Mouse (Mus musculus): Measurements from ENCODE around the gene Ntsr2.
"Not testable (repeated sequence)": the region's sequence is repeated elsewhere in the genome, so short reads cannot be mapped to it uniquely, and the experiment has no call there.

Gene Ntsr2

GRCm38 (mm10) chr12:16648273-16648672 lies 4.9 kb upstream of the Ntsr2 start:
- no peak for DNase-seq (ENCODE audit: low spot score)

GRCm38 (mm10) chr12:16649819-16650218 lies 3.4 kb upstream of the Ntsr2 start:
- DNase-seq (ENCODE audit: low spot score): no peak

- DNase-seq (ENCODE audit: low spot score): no peak
These were observed 2.4 kb downstream of the Ntsr2 start for GRCm38 (mm10) chr12:16655604-16656003.

GRCm38 (mm10) chr12:16656906-16657875 lies 4.0 kb downstream of the Ntsr2 start:
- DNase-seq (ENCODE audit: low spot score): no peak

GRCm38 (mm10) chr12:16661459-16661858 lies 8.3 kb downstream of the Ntsr2 start:
- no peak for DNase-seq (ENCODE audit: low spot score)

GRCm38 (mm10) chr12:16661936-16662335 lies 8.8 kb downstream of the Ntsr2 start:
- DNase-seq (ENCODE audit: low spot score): no peak

GRCm38 (mm10) chr12:16662955-16663585 lies 9.9 kb downstream of the Ntsr2 start:
- DNase-seq (ENCODE audit: low spot score): no peak

GRCm38 (mm10) chr12:16665022-16665421 lies 11.8 kb downstream of the Ntsr2 start:
- no peak for DNase-seq (ENCODE audit: low spot score)

GRCm38 (mm10) chr12:16669176-16669575 lies 16.0 kb downstream of the Ntsr2 start:
- no peak for DNase-seq (ENCODE audit: low spot score)

GRCm38 (mm10) chr12:16672246-16672645 lies 19.1 kb downstream of the Ntsr2 start:
- DNase-seq (ENCODE audit: low spot score): no peak

GRCm38 (mm10) chr12:16690631-16691030 lies 37.4 kb downstream of the Ntsr2 start:
- no peak for DNase-seq (ENCODE audit: low spot score)

GRCm38 (mm10) chr12:16694783-16695182 lies 41.6 kb downstream of the Ntsr2 start:
- DNase-seq (ENCODE audit: low spot score): no peak

- not testable (repeated sequence) for DNase-seq (ENCODE audit: low spot score)
These were observed 42.1 kb downstream of the Ntsr2 start for GRCm38 (mm10) chr12:16695252-16695651.

GRCm38 (mm10) chr12:16696146-16696545 lies 43.0 kb downstream of the Ntsr2 start:
- DNase-seq (ENCODE audit: low spot score): no peak

- no peak for DNase-seq (ENCODE audit: low spot score)
These were observed 45.5 kb downstream of the Ntsr2 start for GRCm38 (mm10) chr12:16698691-16699090.
